Mouse (Mus musculus): ENCODE measurements around the gene Rdh19. TPM values are rescaled to one million over a fixed set of nuclear protein-coding genes. Genes with fewer than 3 reads are reported as not detected.
"Not testable (repeated sequence)": the region's sequence is repeated elsewhere in the genome, so short reads cannot be mapped to it uniquely, and the experiment has no call there.

Gene Rdh19
- total and polyA plus RNA-seq, 2 experiments from 2014 or later, result not detected

DNA sequence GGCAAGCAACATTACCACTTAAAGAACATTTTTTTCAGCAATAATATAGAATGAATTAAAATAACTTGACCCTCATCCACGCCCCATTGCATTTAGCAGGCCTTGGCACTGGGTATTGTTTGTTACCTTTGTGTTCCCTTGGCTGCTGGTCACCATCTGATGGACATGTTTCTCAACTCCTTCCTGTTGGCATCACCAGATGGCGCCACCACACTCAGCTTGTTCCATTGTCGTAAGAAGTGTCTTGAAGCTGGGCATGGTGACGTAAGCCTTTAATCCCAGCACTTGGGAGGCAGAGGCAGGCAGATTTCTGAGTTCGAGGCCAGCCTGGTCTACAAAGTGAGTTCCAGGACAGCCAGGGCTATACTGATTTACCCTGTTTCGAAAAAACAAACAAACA is 24.3 kb upstream of the Rdh19 start:
- Histone ChIP-seq H3K36me3 (replicated peaks; ENCODE audit: control insufficient read depth, insufficient read depth, low read length) (no peaks in the 10 kb centered on the region), H3K4me1 (ENCODE audit: control insufficient read depth, insufficient read depth) (no peaks in the 10 kb centered on the region), H3K27ac (ENCODE audit: low read depth) (no peak overlapping the region), H3K9me3 (replicated peaks; ENCODE audit: control insufficient read depth, low read length) (no peaks in the 10 kb centered on the region), H3K9ac (replicated peaks; ENCODE audit: low read depth, low read length) (no peak overlapping the region), H3K4me2 (ENCODE audit: low read depth, low read length) (no peak overlapping the region), H3K4me3 (ENCODE audit: low read depth, low read length) (no peak overlapping the region), H3K27me3 (ENCODE audit: control insufficient read depth, insufficient read depth, low read length) (no peaks in the 10 kb centered on the region)
- ATAC-seq (ENCODE audit: insufficient read depth, low read depth) (no peak), DNase-seq (ENCODE audit: low spot score) (no peak)
- TF ChIP-seq CTCF (IDR thresholded peaks at IDR 0.05; ENCODE audit: low read depth), result peak; percentile 44
- no peak for TF ChIP-seq EP300 (IDR thresholded peaks at IDR 0.05; ENCODE audit: low read depth)
- 71% methylated on average over 6 of the region's 6 CpGs for WGBS

DNA sequence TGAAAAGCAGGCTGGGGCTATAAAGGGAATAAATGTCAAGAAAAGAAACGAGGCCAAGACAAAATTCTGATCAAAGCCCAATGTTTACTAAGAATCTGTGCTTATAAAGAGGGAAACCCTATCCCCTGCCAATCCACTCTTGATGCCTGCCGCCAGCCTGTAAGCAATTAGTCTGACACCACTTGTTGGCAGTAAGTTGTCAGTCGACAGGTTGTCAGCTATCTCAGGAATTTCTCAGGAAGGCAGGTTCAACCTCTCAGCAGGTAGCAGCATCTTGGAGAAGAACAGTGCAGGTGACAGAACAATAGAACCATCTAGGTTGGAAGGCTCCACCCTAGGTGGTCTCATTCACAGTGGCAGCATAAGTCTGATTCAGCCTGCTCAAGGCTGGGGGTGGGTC is 20.6 kb upstream of the Rdh19 start:
- Histone ChIP-seq H3K4me2 (ENCODE audit: low read depth, low read length) (no peak overlapping the region), H3K4me1 (ENCODE audit: control insufficient read depth, insufficient read depth) (no peaks in the 10 kb centered on the region), H3K9ac (replicated peaks; ENCODE audit: low read depth, low read length) (no peak overlapping the region), H3K36me3 (replicated peaks; ENCODE audit: control insufficient read depth, insufficient read depth, low read length) (no peaks in the 10 kb centered on the region), H3K4me3 (ENCODE audit: low read depth, low read length) (no peak overlapping the region), H3K27me3 (ENCODE audit: control insufficient read depth, insufficient read depth, low read length) (no peaks in the 10 kb centered on the region), H3K9me3 (replicated peaks; ENCODE audit: control insufficient read depth, low read length) (no peaks in the 10 kb centered on the region), H3K27ac (ENCODE audit: low read depth) (no peak overlapping the region)
- WGBS, result 60% methylated on average over 3 of the region's 3 CpGs
- DNase-seq (ENCODE audit: low spot score) (no peak), ATAC-seq (ENCODE audit: insufficient read depth, low read depth) (no peak)
- TF ChIP-seq CTCF (IDR thresholded peaks at IDR 0.05; ENCODE audit: low read depth) (no peak), EP300 (IDR thresholded peaks at IDR 0.05; ENCODE audit: low read depth) (no peak)

GRCm38 (mm10) chr10:127834186-127834585 is 15.5 kb upstream of the Rdh19 start:
- not testable (repeated sequence) for H3K4me3 ChIP-seq (ENCODE audit: low read depth, low read length); H3K4me2 ChIP-seq (ENCODE audit: low read depth, low read length); H3K9me3 ChIP-seq (replicated peaks; ENCODE audit: control insufficient read depth, low read length); DNase-seq (ENCODE audit: low spot score); ATAC-seq (ENCODE audit: insufficient read depth, low read depth); H3K27ac ChIP-seq (ENCODE audit: low read depth); H3K36me3 ChIP-seq (replicated peaks; ENCODE audit: control insufficient read depth, insufficient read depth, low read length); H3K27me3 ChIP-seq (ENCODE audit: control insufficient read depth, insufficient read depth, low read length); H3K9ac ChIP-seq (replicated peaks; ENCODE audit: low read depth, low read length); H3K4me1 ChIP-seq (ENCODE audit: control insufficient read depth, insufficient read depth)
- WGBS, result 93% methylated on average over 1 of the region's 1 CpGs

GRCm38 (mm10) chr10:127835292-127835691 is 14.4 kb upstream of the Rdh19 start:
- Histone ChIP-seq H3K4me2 (ENCODE audit: low read depth, low read length) (no peak overlapping the region), H3K36me3 (replicated peaks; ENCODE audit: control insufficient read depth, insufficient read depth, low read length) (no peaks in the 10 kb centered on the region), H3K27ac (ENCODE audit: low read depth) (no peak overlapping the region), H3K27me3 (ENCODE audit: control insufficient read depth, insufficient read depth, low read length) (no peaks in the 10 kb centered on the region), H3K9me3 (replicated peaks; ENCODE audit: control insufficient read depth, low read length) (no peaks in the 10 kb centered on the region), H3K9ac (replicated peaks; ENCODE audit: low read depth, low read length) (no peak overlapping the region), H3K4me1 (ENCODE audit: control insufficient read depth, insufficient read depth) (no peaks in the 10 kb centered on the region), H3K4me3 (ENCODE audit: low read depth, low read length) (no peak overlapping the region)
- WGBS, result 61% methylated on average over 5 of the region's 5 CpGs
- TF ChIP-seq CTCF (IDR thresholded peaks at IDR 0.05; ENCODE audit: low read depth) (no peak), EP300 (IDR thresholded peaks at IDR 0.05; ENCODE audit: low read depth) (no peak)
- no peak for ATAC-seq (ENCODE audit: insufficient read depth, low read depth)
- no peak for DNase-seq (ENCODE audit: low spot score)

- not testable (repeated sequence) for H3K36me3 ChIP-seq (replicated peaks; ENCODE audit: control insufficient read depth, insufficient read depth, low read length); H3K4me3 ChIP-seq (ENCODE audit: low read depth, low read length); H3K9ac ChIP-seq (replicated peaks; ENCODE audit: low read depth, low read length); ATAC-seq (ENCODE audit: insufficient read depth, low read depth); H3K9me3 ChIP-seq (replicated peaks; ENCODE audit: control insufficient read depth, low read length); H3K4me1 ChIP-seq (ENCODE audit: control insufficient read depth, insufficient read depth); H3K27me3 ChIP-seq (ENCODE audit: control insufficient read depth, insufficient read depth, low read length); H3K27ac ChIP-seq (ENCODE audit: low read depth); H3K4me2 ChIP-seq (ENCODE audit: low read depth, low read length); DNase-seq (ENCODE audit: low spot score)
- 88% methylated on average over 5 of the region's 5 CpGs for WGBS
These were observed 11.9 kb upstream of the Rdh19 start for GRCm38 (mm10) chr10:127837793-127838192.

GRCm38 (mm10) chr10:127838539-127838938 is 11.2 kb upstream of the Rdh19 start:
- H3K4me3 ChIP-seq (ENCODE audit: low read depth, low read length), result no peak overlapping the region
- TF ChIP-seq CTCF (IDR thresholded peaks at IDR 0.05; ENCODE audit: low read depth) (no peak), EP300 (IDR thresholded peaks at IDR 0.05; ENCODE audit: low read depth) (no peak)
- H3K4me2 ChIP-seq (ENCODE audit: low read depth, low read length), result no peak overlapping the region
- H3K36me3 ChIP-seq (replicated peaks; ENCODE audit: control insufficient read depth, insufficient read depth, low read length), result no peaks in the 10 kb centered on the region
- H3K9ac ChIP-seq (replicated peaks; ENCODE audit: low read depth, low read length), result no peak overlapping the region
- H3K9me3 ChIP-seq (replicated peaks; ENCODE audit: control insufficient read depth, low read length), result no peaks in the 10 kb centered on the region
- H3K27me3 ChIP-seq (ENCODE audit: control insufficient read depth, insufficient read depth, low read length), result no peaks in the 10 kb centered on the region
- ATAC-seq (ENCODE audit: insufficient read depth, low read depth) (no peak), DNase-seq (ENCODE audit: low spot score) (no peak)
- H3K27ac ChIP-seq (ENCODE audit: low read depth), result no peak overlapping the region
- H3K4me1 ChIP-seq (ENCODE audit: control insufficient read depth, insufficient read depth), result no peaks in the 10 kb centered on the region
- WGBS, result 72% methylated on average over 2 of the region's 2 CpGs
